Mouse (Mus musculus): Measurements from ENCODE around the gene Kcnk5. TPM values are rescaled to one million over a fixed set of nuclear protein-coding genes. Genes with fewer than 3 reads are reported as not detected.

Gene Kcnk5
- total and polyA plus RNA-seq, 3 experiments, result 8.7 to 12.5 (median 11.7) TPM

GRCm38 (mm10) chr14:20110945-20111344 lies 70.7 kb downstream of the Kcnk5 start:
- H3K4me2 ChIP-seq (ENCODE audit: insufficient read depth, low read depth, poor library complexity, severe bottlenecking), result no peak overlapping the region
- no peak for TF ChIP-seq E2F4 (IDR thresholded peaks at IDR 0.05; ENCODE audit: insufficient replicate concordance, low read depth, low read length)
- no peak for TF ChIP-seq ZNF384 (IDR thresholded peaks at IDR 0.05; ENCODE audit: low read depth, low read length)
- TF ChIP-seq RAD21 (IDR thresholded peaks at IDR 0.05; ENCODE audit: low read depth, low read length), result no peak
- TF ChIP-seq MAZ (IDR thresholded peaks at IDR 0.05; ENCODE audit: low read depth, low read length), result no peak
- no peak for TF ChIP-seq MAFK (IDR thresholded peaks at IDR 0.05; ENCODE audit: insufficient replicate concordance, low read length)
- no peak for TF ChIP-seq ELF1 (IDR thresholded peaks at IDR 0.05; ENCODE audit: low read depth, low read length)
- no peak for TF ChIP-seq GABPA (IDR thresholded peaks at IDR 0.05; ENCODE audit: insufficient replicate concordance, low read depth, low read length)
- no peak for TF ChIP-seq PAX5 (IDR thresholded peaks at IDR 0.05; ENCODE audit: low read length)
- TF ChIP-seq MAX (IDR thresholded peaks at IDR 0.05; ENCODE audit: low read length), result no peak
- TF ChIP-seq KAT2A (IDR thresholded peaks at IDR 0.05; ENCODE audit: insufficient replicate concordance, low read length), result no peak
- no peak for TF ChIP-seq ZKSCAN1 (IDR thresholded peaks at IDR 0.05; ENCODE audit: borderline replicate concordance, low read depth, low read length)
- no peak for TF ChIP-seq POLR2A (IDR thresholded peaks at IDR 0.05; ENCODE audit: low read depth, low read length)
- TF ChIP-seq JUND (conservative IDR thresholded peaks at IDR 0.05; ENCODE audit: low read depth, low read length), result no peak
- in situ Hi-C loops (cut with MboI; ENCODE audit: low pct_ligation_motif_present, low pct_unique_long_range_greater_than_20kb, low sequenced_read_pairs) (no loop called here), dilution Hi-C loops (cut with MboI; ENCODE audit: extremely low pct_ligation_motif_present, extremely low pct_unique_long_range_greater_than_20kb, low sequenced_read_pairs) (no loop called here)
- DNase-seq (ENCODE audit: extremely low read depth), result no peak
- peaks cover 0 to 3% of the 10 kb centered on the region in 2 experiments; a peak in 1 of 4 replicates for H3K4me1 ChIP-seq (ENCODE audit: control insufficient read depth in 1 of 2, insufficient read depth in 2 of 2)
- H3K27me3 ChIP-seq (replicated peaks), result peaks cover 2% of the 10 kb centered on the region
- no peaks in the 10 kb centered on the region for H3K36me3 ChIP-seq (replicated peaks in 1 of 2; ENCODE audit: control insufficient read depth in 1 of 2, insufficient read depth in 1 of 2, low read length in 1 of 2)
- no peaks in the 10 kb centered on the region for H3K79me2 ChIP-seq (replicated peaks; ENCODE audit: control insufficient read depth, extremely low read depth, insufficient read depth, poor library complexity, severe bottlenecking)
- H3K9ac ChIP-seq (ENCODE audit: insufficient read depth, low read depth), result no peak overlapping the region
- H3K9me3 ChIP-seq (replicated peaks; ENCODE audit: low read length), result no peaks in the 10 kb centered on the region
- no peak overlapping the region for H3K4me3 ChIP-seq (replicated peaks in 1 of 3; ENCODE audit: low read depth in 2 of 3, low read length in 2 of 3, poor library complexity in 1 of 3)
- H3K27ac ChIP-seq (ENCODE audit: insufficient read depth, low read depth), result no peak overlapping the region

- no peaks in the 10 kb centered on the region for H3K36me3 ChIP-seq (replicated peaks in 1 of 2; ENCODE audit: control insufficient read depth in 1 of 2, insufficient read depth in 1 of 2, low read length in 1 of 2)
- no peak overlapping the region for H3K27ac ChIP-seq (ENCODE audit: insufficient read depth, low read depth)
- no peaks in the 10 kb centered on the region for H3K9me3 ChIP-seq (replicated peaks; ENCODE audit: low read length)
- no peaks in the 10 kb centered on the region for H3K27me3 ChIP-seq (replicated peaks)
- no peak for DNase-seq (ENCODE audit: extremely low read depth)
- H3K4me3 ChIP-seq (replicated peaks in 1 of 3; ENCODE audit: low read depth in 2 of 3, low read length in 2 of 3, poor library complexity in 1 of 3), result no peak overlapping the region
- TF ChIP-seq KAT2A (IDR thresholded peaks at IDR 0.05; ENCODE audit: insufficient replicate concordance, low read length), result no peak
- no peak for TF ChIP-seq GABPA (IDR thresholded peaks at IDR 0.05; ENCODE audit: insufficient replicate concordance, low read depth, low read length)
- TF ChIP-seq UBTF (IDR thresholded peaks at IDR 0.05; ENCODE audit: low read depth, low read length), result no peak
- no peak for TF ChIP-seq USF1 (IDR thresholded peaks at IDR 0.05; ENCODE audit: low read depth, low read length)
- no peak for TF ChIP-seq JUN (IDR thresholded peaks at IDR 0.05; ENCODE audit: insufficient read depth, low read depth, low read length)
- TF ChIP-seq MYC (IDR thresholded peaks at IDR 0.05; ENCODE audit: low read depth, low read length), result no peak
- H3K79me2 ChIP-seq (replicated peaks; ENCODE audit: control insufficient read depth, extremely low read depth, insufficient read depth, poor library complexity, severe bottlenecking), result no peaks in the 10 kb centered on the region
- peaks cover 0 to 3% of the 10 kb centered on the region in 2 experiments; a peak in 1 of 4 replicates for H3K4me1 ChIP-seq (ENCODE audit: control insufficient read depth in 1 of 2, insufficient read depth in 2 of 2)
- in situ Hi-C loops (cut with MboI; ENCODE audit: low pct_ligation_motif_present, low pct_unique_long_range_greater_than_20kb, low sequenced_read_pairs), result no loop called here
- H3K4me2 ChIP-seq (ENCODE audit: insufficient read depth, low read depth, poor library complexity, severe bottlenecking), result no peak overlapping the region
- dilution Hi-C loops (cut with MboI; ENCODE audit: extremely low pct_ligation_motif_present, extremely low pct_unique_long_range_greater_than_20kb, low sequenced_read_pairs), result no loop called here
- H3K9ac ChIP-seq (ENCODE audit: insufficient read depth, low read depth), result no peak overlapping the region
Observed at GRCm38 (mm10) chr14:20106271-20106670, 75.3 kb downstream of the Kcnk5 start.

Measured in CH12.LX (cell line).